Mouse (Mus musculus) limb, embryonic 14.5 days (tissue): Measurements from ENCODE around the gene Arid4b. TPM values are rescaled to one million over a fixed set of nuclear protein-coding genes. Genes with fewer than 3 reads are reported as not detected.
"Not testable (repeated sequence)": the region's sequence is repeated elsewhere in the genome, so short reads cannot be mapped to it uniquely, and the experiment has no call there.

Source experiments
- ATAC-seq: fragments of 200-750 bp; cut with Nextera tagmentation; 2 replicates; pipeline ENCODE4 v1.8.0; 2017; ENCODE audit warnings: low read depth, moderate number of reproducible peaks, moderate TSS enrichment; ENCODE audit not compliant: low FRiP score
- DNase-seq: peaks from one replicate; pipeline ENCODE4 v3.0.0-alpha.2; 2015; ENCODE audit warnings: low spot score
- H3K27ac ChIP-seq: fragments of 300-500 bp; sonication (generic); replicated peaks from 2 replicates; pipeline ENCODE4 v1.5.1; 2014; ENCODE audit warnings: low read depth, mild to moderate bottlenecking, low read length, moderate library complexity, mixed read lengths
- H3K27me3 ChIP-seq: fragments of 300-500 bp; sonication (generic); 2 replicates; pipeline ENCODE4 v1.6.1; 2014; ENCODE audit warnings: low read length, mixed read lengths; ENCODE audit not compliant: control insufficient read depth, insufficient read depth
- H3K36me3 ChIP-seq: fragments of 300-500 bp; sonication (generic); 2 replicates; pipeline ENCODE4 v1.6.1; 2014; ENCODE audit warnings: mild to moderate bottlenecking, low read length, moderate library complexity, mixed read lengths; ENCODE audit not compliant: control insufficient read depth, insufficient read depth
- H3K4me1 ChIP-seq: fragments of 300-500 bp; sonication (generic); 2 replicates; pipeline ENCODE4 v1.6.1; 2014; ENCODE audit warnings: antibody characterized with exemption, low read length, mixed read lengths; ENCODE audit not compliant: control insufficient read depth, insufficient read depth
- H3K4me2 ChIP-seq: fragments of 300-500 bp; sonication (generic); replicated peaks from 2 replicates; pipeline ENCODE4 v1.6.1; 2014; ENCODE audit warnings: low read depth, mild to moderate bottlenecking, low read length, moderate library complexity; ENCODE audit not compliant: severe bottlenecking
- H3K4me3 ChIP-seq: fragments of 300-500 bp; sonication (generic); replicated peaks from 2 replicates; pipeline ENCODE4 v1.5.1; 2014; ENCODE audit warnings: low read length
- H3K9ac ChIP-seq: fragments of 300-500 bp; sonication (generic); 2 replicates; pipeline ENCODE4 v1.6.1; 2014; ENCODE audit warnings: mild to moderate bottlenecking, low read depth, low read length, moderate library complexity; ENCODE audit not compliant: severe bottlenecking
- H3K9me3 ChIP-seq: fragments of 300-500 bp; sonication (generic); 2 replicates; pipeline ENCODE4 v1.6.1; 2016; ENCODE audit warnings: low read length; ENCODE audit not compliant: control insufficient read depth
- POLR2A ChIP-seq: fragments of 200-500 bp; IDR thresholded peaks from 2 replicates; pipeline ENCODE4 v1.8.0; 2012; ENCODE audit warnings: inconsistent platforms, mild to moderate bottlenecking, moderate library complexity, borderline replicate concordance; ENCODE audit not compliant: insufficient read depth, insufficient read length; ENCODE audit errors: extremely low read depth
- WGBS: fragments of 180-500 bp; shearing (Covaris S2); extraction: QIAGEN DNeasy Blood & Tissue Kit; methylation state at CpG from one replicate; pipeline ENCODE4 v1.1.7; 2014; 5-methylcytosine and 5-hydroxymethylcytosine counted together
- polyA plus RNA-seq, 2 experiments: library from polyadenylated mRNA; depleted of rRNA in 1 of 2; stranded (reverse) in 1 of 2; unstranded in 1 of 2; fragments of >200 nt; fragmentation: Nextera tagmentation in 1 of 2; extraction: Ambion mirVana in 1 of 2; gene quantifications; 2 replicates each; pipeline versions ENCODE4 v1.2.1 to v1.2.3; 2012 to 2014

Gene Arid4b
- polyA plus RNA-seq, 2 experiments, result 25.9 to 68.8 TPM

GRCm38 (mm10) chr13:14034073-14034348 lies 29.0 kb upstream of the Arid4b start:
- H3K4me2 ChIP-seq, result no peak overlapping the region
- no peak for TF ChIP-seq POLR2A
- H3K9me3 ChIP-seq, result no peaks in the 10 kb centered on the region
- peaks cover 5% of the 10 kb centered on the region for H3K36me3 ChIP-seq
- no peak overlapping the region for H3K9ac ChIP-seq
- no peak overlapping the region for H3K4me3 ChIP-seq
- no peak overlapping the region for H3K27ac ChIP-seq
- peaks cover 5% of the 10 kb centered on the region; the same call in 1 of the 2 replicates for H3K4me1 ChIP-seq
- H3K27me3 ChIP-seq, result no peaks in the 10 kb centered on the region
- ATAC-seq (no peak), DNase-seq (no peak)

GRCm38 (mm10) chr13:14035352-14035751 lies 27.7 kb upstream of the Arid4b start:
- not testable (repeated sequence) for H3K4me3 ChIP-seq, DNase-seq, H3K4me1 ChIP-seq, H3K36me3 ChIP-seq, H3K4me2 ChIP-seq, H3K27ac ChIP-seq, H3K27me3 ChIP-seq, H3K9ac ChIP-seq, ATAC-seq, H3K9me3 ChIP-seq
- WGBS, result 86% methylated on average over 3 of the region's 3 CpGs

- no peak for ATAC-seq
- no peak for TF ChIP-seq POLR2A
- Histone ChIP-seq H3K27ac (no peak overlapping the region), H3K36me3 (no peaks in the 10 kb centered on the region; the same call in 1 of the 2 replicates), H3K9me3 (no peaks in the 10 kb centered on the region), H3K4me1 (peaks cover 11% of the 10 kb centered on the region), H3K4me2 (no peak overlapping the region), H3K27me3 (no peaks in the 10 kb centered on the region), H3K9ac (no peak overlapping the region), H3K4me3 (no peak overlapping the region)
- no peak for DNase-seq
- WGBS, result 88% methylated on average over 11 of the region's 11 CpGs
Observed at GRCm38 (mm10) chr13:14035875-14036630, 27.0 kb upstream of the Arid4b start.

GRCm38 (mm10) chr13:14038911-14039291 lies 24.1 kb upstream of the Arid4b start:
- Histone ChIP-seq H3K36me3 (no peaks in the 10 kb centered on the region; the same call in 1 of the 2 replicates), H3K9me3 (no peaks in the 10 kb centered on the region), H3K27ac (peak overlapping the region; percentile 97), H3K4me3 (peak overlapping the region; percentile 65), H3K4me2 (peak overlapping the region; percentile 92), H3K27me3 (no peaks in the 10 kb centered on the region), H3K4me1 (peaks cover 11% of the 10 kb centered on the region), H3K9ac (peak overlapping the region; percentile 81)
- no peak for DNase-seq
- no peak for TF ChIP-seq POLR2A
- peak; percentile 10; the same call in 1 of the 2 replicates for ATAC-seq
- WGBS, result 3% methylated on average over 7 of the region's 8 CpGs

- Histone ChIP-seq H3K36me3 (no peaks in the 10 kb centered on the region; the same call in 1 of the 2 replicates), H3K4me2 (peak within 1 kb of the TSS; percentile 92), H3K4me1 (peaks cover 11% of the 10 kb centered on the region), H3K4me3 (peak within 1 kb of the TSS; percentile 65), H3K9ac (peak within 1 kb of the TSS; percentile 81), H3K9me3 (no peaks in the 10 kb centered on the region), H3K27ac (peak within 1 kb of the TSS; percentile 97), H3K27me3 (no peaks in the 10 kb centered on the region)
- peak; percentile 44; the same call in 1 of the 2 replicates for TF ChIP-seq POLR2A
- ATAC-seq (peak; percentile 95), DNase-seq (peak; percentile 94)
- WGBS, result 1% methylated on average over 34 of the region's 35 CpGs
Observed at GRCm38 (mm10) chr13:14039292-14039965, 23.6 kb upstream of the Arid4b start, which contains the start of gene Tbce. Gene Tbce, minus strand, starts transcription at chr13:14039638.
